Mouse (Mus musculus): ENCODE data around the gene Alg11.

The Alg11 gene

DNA sequence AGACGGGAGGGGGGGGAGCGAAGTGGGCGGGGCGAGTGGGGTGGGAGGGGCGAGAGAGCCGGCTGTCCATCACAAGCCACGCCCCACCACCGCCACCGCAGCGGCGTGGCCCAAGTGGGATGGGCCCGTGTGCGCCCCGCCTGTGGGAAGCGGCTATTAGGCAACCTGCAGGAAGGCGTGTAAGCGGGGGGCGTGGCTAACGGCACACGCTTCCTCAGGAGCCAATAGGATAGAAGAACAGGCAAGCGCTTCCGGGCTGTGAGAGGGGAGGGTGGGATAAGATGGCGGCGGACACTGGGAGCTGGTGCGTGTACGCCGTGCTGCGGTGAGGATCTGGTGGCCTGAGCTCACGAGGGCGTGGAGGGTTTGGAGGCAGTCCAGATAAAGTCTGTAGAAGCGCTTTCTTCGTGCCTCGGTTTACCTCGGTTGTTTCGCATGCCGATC lies at the start of gene Alg11:
Alg11 (plus strand) TSS at position 276 of the 444 bp plus-strand sequence.
- DNase-seq (ENCODE audit: low read depth) = peak; percentile 96

DNA sequence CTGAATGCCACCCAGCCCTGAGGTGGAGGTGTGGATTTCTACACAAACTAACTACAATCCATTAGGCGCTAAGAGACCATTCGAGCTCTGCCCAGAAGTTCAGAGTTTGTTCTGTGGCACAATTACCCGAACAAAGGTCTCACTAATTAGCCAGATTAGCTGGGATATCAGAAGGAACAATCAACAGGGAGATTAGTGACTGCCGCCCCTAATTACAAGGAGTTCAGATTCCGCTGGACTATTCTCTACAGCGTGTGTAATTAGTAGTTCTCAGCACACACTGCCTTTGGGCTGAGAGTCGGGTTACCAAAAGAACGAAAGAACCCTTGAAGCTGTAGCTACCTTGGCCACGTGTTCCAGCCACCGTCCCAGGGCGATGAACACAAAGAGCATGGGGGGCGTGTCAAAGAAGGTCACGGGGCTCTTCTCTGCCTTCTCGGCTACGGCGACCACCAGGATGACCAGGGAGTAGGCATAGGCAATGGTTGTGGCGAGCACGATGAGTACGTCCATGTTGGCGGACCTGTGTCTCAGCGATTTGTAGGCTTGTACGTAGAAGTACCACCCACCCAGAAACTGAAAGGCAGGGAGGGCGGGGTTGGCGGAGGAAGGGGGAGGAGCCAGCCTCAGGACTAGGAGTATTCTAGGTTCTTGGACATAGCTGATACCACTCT lies 47.4 kb upstream of the Alg11 start:
- no peak for DNase-seq (ENCODE audit: low read depth)

DNA sequence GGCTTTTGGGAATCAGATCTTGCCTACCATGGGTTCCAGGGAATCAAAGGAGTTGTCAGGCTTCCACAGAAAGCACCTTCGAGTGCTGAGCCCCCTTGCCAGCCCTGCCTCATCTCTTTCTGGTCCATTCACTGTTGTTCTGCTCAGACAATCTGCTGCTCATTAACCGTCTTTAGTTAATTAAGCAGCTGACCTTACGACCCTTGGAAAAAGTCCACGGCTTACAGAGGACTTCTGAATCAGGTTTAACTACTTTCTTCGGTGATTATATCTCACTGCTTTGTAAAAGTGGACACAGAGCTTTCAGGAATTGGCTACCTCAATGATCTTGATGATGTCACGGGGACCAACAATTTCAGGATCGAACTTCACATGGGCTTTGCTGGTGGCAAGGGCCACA lies 42.8 kb upstream of the Alg11 start:
- DNase-seq (ENCODE audit: low read depth) = no peak

DNA sequence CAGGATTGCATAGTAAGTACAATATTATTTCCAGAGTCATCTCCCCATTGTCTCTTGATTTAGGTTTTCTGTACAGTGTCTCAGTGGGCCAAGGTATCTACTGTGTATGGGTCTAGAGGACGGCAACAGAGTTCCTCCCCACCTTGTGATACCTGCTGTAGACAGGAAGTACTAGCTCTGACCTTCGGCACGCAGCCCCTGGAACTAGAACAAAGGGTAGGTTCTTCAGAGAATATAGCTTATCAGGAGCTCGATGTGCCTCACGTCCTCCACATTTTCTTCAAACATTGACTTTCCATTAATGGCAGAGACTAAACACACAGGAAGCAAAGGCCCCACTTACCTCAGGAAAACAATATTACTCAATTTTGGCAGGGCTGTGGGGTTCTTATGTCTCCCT lies 41.0 kb upstream of the Alg11 start:
- DNase-seq (ENCODE audit: low read depth) = no peak

DNA sequence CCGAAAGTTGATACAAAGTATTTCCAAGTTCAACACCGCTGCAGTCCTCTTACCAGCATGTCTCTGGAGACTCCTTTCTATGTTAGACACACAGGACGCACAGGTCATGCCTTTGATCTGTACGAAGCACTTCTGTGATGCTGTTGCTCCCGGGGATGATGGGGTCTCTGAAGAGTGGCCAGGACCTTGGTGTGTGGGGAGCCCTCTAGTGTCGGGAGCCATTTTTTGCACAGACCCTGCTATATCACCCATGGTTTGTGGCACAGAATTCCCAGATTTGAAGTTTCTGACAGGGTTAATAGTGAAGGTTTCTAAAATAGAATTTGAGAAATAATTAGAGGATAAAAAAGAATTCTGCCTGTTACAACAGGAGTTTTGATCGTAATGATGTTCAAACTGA lies 38.3 kb upstream of the Alg11 start:
- DNase-seq (ENCODE audit: low read depth) = no peak

DNA sequence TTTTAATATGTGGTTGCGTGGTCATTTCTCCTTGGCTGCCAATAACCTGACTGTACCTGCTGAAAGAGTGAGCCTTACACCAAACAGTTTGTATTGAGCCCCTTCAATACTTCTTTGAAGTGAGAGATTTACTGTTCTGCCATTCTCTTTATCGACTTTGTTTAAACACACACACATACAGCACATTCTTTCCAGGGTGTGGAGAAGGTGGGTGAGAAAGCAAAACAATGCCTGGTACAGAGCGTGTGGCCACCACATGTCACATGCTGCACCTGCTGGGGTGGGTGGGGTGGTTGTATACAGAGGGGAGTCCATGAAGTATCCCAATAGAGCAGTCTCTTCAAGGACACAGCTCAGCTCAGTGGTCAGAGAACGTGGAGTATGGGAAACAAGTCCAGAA lies 35.3 kb upstream of the Alg11 start:
- no peak for DNase-seq (ENCODE audit: low read depth)

DNA sequence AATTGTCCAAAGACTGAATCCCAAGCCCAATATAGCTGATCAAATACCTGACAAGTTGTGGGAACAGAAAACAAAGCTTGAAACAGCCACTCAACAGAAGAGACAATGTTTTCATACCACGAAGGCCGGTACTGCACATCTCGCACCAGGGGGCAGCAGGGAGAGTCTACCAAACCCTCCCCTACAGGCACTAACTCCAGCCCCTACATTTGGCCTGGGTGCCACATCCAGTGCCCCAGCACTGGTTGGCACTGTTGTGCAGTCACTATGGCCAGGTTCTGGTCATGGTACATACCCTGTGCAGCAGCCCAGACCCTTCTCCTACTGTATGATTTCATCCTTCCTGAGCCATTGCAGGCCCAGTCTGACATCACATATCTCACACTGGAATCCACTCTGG lies 31.5 kb upstream of the Alg11 start:
- DNase-seq (ENCODE audit: low read depth) = no peak

DNA sequence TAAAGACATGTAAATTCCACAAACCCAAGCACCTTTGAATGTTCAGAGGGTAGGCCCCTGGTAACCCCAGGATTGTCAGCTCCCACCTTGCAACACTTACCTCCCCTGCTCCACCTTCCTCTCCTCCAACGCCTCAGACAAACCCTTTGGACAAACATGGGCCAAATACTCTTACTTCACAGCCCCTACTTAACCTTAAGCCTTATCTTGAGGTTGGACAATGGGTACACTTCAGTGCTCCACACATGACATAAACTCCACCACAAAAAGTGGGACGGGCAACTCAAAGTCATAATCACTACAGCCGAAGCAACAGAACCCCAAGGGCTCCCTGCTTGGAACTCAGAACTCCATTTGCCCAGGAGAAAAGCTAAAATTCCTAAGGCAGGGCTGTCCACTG lies 29.5 kb upstream of the Alg11 start:
- DNase-seq (ENCODE audit: low read depth) = no peak

DNA sequence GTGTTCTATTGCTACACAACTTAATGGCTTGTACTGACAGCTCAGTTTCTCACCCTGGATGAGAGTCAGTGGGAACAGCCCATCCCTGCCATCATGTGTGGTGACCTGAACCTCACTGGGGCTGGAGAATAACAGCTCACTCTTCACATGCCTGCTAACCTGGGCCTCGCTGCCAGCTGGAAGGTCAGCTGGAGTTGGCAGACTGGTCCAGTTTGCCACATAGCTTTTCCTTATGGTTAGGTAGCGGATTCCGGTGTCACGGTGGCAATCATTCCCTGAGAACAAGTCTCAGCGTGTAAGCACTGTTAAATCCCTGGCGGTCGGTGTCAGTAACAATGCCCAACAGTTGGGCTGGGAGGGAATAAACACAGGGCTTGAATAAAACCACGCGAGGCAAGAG lies 24.4 kb upstream of the Alg11 start:
- DNase-seq (ENCODE audit: low read depth) = no peak

DNA sequence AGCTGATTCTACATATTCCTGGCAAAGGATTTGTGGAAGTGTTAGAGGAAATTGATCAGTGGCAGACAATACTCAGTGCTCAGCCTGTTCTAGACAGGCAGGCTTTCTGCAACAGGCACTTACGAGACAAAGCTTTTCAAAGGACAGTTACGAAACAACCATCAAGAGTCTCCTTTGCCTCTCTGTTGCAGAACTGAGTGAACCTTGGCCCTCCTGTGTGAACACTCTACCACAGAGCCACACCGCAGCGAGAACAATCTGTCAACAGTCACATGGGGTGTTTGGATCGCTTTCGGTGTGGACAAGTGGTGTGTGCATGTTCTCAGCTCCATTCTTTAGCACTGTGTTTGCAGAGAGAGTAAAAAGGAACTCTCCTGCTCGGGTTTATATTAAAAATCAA lies 23.5 kb upstream of the Alg11 start:
- DNase-seq (ENCODE audit: low read depth) = no peak

DNA sequence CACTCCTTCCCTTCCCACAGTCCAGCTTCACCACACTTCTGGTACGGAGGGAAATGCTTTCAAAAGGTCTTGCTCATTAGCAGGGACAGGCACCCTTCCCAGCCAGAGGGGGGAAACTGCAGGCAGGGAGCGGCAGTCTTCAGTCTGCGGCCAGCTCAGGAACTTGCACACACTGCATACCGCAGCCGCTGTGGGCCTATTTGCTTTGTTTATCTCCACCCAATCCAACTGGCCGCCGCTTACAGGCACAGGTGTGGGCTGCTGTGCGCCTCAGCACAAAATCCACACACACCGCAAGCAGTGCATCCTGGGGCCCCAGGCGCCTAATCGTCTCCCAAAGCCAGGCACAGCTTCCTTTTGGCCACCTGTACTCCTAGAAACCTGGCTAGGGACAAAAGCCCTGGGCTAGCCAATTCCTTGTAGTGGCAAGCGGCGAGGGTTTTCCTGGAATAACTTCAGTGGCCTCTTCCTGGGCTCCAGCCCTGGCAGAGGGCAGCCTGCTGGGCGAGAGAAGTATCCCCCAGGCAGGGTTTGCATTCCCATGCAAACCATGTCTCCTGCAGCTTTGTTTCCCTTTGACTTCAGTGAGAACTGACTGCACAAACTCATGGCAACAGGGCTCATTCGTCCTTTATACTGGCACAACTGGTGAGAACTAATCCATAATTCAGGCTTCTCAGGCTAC lies 20.9 kb upstream of the Alg11 start:
- DNase-seq (ENCODE audit: low read depth) = no peak

DNA sequence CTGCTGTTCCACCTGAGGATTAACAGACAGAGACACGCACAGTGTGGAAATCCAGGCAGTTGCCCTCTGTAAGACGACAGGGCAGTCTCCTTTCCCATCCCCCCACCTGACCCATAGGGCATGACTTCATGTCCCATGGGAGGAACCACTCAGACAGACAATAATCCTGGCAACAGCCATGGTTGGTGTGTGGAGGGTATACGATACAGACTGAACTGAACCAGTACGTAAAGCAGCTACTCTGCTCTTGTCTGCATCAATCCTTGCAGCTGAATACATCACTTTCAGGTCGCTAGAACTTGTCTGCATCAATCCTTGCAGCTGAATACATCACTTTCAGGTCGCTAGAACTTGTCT lies 20.4 kb upstream of the Alg11 start:
- no peak for DNase-seq (ENCODE audit: low read depth)

DNA sequence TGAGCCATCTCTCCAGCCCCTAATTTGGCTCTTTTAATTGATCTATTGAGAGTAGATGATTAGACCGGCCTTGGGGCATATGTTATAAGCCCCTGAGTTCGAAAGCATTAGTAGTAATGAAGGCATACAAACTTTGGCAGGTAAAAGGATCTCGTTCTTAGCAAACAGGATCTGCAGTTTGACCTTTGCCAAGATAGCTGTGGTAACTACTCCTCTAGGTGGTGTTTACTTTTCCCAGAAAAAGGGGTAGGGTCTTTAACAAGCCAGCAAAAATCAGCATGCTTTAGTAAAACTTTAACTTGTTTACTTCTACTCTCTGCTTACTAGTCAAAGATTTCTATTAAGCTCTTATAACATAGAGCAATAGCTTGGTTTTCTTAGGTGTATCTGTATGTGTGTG lies 18.0 kb upstream of the Alg11 start:
- no peak for DNase-seq (ENCODE audit: low read depth)

DNA sequence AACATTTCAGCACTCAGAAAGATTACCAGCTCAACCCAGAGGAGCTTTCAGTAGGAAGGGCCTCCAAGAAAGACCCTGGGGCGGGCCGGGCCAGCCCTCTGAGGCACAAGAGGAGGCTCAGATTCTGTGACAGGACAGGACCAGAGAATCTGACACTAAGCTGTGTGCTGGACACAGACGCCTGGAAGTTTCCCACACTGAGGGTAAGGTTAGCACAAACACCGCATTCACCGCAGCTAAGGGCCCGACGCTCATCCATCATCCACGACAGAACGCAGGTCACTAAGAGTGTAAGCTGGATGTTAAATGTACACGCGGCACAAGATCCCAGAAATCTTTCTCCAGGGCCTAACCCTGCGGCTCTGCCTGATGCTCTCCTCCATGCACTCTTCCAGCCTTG lies 16.8 kb upstream of the Alg11 start:
- DNase-seq (ENCODE audit: low read depth) = no peak

DNA sequence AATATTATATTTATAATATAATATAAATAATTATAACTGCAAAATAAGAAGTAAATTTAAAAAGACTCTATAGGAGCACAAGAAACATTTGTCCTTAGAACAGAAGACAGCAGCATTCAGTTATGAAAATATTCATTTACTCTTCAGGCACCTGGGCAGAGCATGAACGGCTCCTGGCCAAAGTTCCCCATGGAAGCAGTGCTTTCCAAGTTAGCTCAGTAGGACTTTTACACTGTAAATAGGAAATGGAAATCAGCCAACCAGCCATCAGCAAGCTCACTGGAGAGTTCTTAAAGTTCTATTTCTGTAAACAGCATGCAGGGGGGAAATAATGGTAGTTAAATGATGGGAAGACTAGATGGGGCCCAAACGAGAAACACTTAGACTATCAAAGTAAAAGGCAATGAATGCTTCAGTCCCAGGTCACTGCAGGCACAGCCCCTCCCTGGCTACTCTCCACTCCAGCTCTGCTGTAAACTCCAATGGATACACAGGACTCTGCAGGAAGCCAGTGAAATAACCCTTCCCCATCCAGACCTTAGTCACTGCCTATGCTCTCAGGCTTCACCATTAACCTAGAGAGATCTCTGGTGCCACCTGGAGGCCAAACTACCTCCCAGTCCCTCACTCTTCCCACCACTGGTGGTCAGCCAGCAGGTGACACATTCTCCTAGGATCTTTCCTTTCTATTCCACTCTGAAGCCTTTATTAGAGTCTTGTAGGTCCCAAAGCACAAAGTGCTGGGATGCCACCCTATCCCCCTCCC lies 12.6 kb upstream of the Alg11 start:
- DNase-seq (ENCODE audit: low read depth) = no peak

DNA sequence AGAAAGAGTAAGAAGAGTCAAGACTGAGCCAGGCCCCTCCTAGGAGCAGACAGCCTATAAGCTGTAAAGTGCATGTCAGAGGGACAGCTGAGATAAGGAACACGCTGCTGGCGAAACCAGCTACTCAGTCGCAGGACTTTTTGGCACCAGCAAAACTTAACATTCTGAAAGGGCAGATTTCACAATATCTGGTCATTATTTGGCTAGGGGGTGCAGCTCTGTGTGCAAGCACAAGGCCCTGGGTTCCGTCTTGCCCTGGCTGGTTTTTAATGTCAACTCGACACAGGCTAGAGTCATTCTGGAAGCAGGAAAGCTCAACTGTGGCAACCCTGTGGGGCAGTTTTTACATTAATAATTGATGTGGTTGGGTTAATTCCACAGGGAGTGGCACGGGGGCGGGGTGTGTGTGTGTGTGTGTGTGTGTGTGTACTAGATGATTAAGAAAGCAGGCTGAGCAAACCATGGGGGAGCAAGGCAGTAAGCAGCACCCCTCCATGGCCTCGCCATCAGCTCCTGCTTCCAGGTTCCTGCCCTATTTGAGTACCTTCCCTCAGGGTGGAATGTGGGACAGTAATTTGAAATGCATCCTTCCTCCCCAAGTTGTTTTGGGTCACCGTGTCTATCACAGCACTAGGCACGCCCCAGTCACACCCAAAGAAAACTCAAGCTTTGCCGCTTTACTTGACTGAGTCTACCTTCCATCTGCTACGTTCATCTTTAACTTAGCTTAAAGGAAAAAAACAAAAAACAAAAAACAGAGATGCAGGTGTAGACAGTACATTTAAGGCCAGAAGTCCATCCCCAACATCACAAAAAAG lies 5.6 kb upstream of the Alg11 start:
- no peak for DNase-seq (ENCODE audit: low read depth)

DNA sequence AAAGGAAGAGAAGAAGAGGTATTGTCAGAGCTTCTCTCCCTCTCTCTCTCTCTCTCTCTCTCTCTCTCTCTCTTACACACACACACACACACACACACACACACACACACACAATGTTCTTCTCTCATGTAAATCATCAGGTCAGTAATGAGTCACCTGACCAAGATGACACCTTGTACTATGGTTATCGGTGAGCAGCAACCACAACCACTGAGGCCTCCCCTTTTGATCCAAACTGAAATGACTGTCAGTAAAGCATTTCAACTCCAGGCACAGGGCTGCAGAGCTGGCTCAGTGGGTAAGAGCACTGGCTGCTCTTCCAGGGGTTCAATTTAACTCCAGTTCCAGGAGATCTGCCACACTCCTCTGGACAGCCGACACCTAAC lies 5.0 kb upstream of the Alg11 start:
- no peak for DNase-seq (ENCODE audit: low read depth)

DNA sequence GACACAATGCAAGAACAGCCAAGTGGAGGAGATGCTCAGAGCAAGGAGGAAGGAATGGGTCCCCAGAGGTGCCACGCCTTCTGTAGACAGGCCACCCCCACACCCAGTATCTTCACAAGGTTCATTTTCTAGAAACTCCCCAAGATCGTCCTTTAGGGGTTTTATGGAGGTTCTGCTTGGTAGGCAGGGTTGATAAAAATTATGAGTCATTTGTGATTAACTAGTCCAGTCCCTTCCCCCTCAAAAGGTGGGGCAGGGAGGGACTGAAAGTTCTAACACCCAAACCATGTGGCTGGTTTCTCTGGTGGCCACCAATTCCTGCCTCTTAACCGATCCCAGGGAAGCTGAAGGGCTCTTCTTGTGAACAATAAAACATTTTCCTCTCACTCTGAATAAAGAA lies 3.7 kb upstream of the Alg11 start:
- DNase-seq (ENCODE audit: low read depth) = no peak

DNA sequence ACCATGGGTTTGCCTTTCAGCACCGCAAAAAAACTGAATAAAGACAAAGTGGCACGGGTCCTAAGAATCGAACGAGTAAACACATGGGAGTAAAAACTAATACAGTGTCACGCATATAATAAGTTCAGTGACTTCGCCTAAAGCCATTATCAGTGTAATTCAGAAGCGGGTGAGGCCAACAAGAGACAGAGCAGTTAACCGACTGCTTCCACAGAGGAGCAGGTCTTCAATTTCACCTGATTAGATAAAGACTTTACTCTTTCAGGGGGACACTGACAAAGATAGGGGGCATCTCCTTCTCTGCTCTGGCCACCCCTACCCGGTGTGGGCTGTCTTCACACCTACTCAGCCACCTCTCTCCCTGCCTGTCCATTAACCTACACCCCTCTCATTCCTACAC lies 2.2 kb upstream of the Alg11 start:
- DNase-seq (ENCODE audit: low read depth) = no peak

DNA sequence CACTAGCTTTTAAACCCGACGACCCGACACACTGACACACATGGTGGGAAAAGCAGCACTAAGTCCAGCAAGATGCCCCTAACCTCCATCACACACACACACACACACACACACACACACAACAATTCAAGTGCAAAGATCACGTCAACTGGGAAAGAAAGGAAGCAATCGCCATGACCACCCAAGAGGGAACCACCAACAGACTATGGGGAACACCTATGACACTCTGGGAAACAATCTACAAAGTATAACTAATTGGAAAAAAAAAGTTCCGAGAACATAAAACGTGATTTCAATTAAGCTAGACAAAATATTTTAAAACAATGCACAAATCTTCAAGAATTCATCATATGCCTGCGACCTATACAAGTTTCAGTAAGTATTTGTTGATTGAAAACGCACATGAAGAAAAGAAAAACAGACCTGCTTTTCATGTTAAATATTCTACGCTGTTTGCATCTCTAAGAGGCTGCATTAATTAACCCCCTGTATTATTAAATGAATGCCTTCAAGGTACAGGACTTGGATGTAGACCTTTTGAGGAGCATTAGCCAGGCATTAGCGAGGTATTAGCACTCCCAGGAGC lies 1.3 kb upstream of the Alg11 start:
- no peak for DNase-seq (ENCODE audit: low read depth)

DNA sequence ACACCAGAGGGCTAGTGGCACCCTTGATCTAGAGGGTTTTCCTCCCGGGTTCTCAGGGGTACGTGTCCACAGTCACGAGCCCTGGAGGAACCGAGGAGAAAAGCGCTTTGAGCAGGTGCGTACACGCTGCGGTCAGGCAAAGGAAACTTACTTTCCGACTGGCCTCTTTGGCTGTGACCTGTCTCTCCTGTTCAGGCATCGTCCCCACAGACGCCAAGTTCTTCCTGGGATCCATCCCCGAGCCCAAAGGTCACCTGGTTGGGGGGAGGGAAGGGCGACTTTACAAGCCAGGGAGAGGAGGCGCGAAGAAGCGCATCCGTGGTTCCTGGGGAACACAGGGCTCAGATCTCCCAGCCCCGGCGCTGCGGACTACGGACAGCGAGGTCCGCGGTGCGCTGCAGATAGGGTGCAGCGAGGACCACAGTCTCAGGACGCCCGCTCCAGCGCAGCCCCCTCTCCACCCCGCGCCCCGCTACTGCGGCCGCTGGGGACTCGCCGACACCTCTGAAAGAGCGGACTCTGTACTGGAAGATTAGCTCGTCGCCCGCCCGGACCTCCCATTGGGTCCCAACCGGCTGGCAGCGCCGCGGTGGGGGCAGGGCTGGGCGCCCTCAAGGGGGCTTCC lies 588 bp upstream of the Alg11 start, which contains the start of gene Atp7b:
Atp7b (minus strand) TSS at position 485 of the 625 bp plus-strand sequence.
- DNase-seq (ENCODE audit: low read depth) = no peak

DNA sequence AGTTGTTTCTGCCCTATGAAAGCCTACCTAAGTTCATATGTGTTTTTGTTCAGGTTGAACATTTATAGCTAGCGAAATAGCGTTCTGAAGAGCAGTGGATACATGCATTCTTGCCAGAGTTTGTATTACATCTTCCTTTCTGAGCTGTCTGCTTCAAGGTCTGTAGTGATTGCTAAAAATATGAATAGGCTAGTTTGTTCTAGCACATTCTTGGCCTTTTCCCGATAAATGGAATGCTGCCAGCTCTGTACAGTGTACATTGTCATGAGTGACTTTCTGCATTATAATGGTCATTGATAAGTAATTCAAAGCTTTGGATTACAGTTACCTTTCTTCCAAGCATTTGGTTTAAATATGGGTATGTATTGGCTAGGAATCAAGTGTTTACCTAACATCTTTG lies 605 bp downstream of the Alg11 start:
- DNase-seq (ENCODE audit: low read depth) = no peak

Data from c-Kit-positive CD71-negative TER-119-negative erythroid progenitor cells, embryonic 14.5 days (primary cell).